Mouse (Mus musculus): Measurements from ENCODE around the gene Gm45021. TPM values are rescaled to one million over a fixed set of nuclear protein-coding genes. Genes with fewer than 3 reads are reported as not detected.

The Gm45021 gene
- polyA plus RNA-seq, 1 experiment from 2014 or later: not detected

DNA sequence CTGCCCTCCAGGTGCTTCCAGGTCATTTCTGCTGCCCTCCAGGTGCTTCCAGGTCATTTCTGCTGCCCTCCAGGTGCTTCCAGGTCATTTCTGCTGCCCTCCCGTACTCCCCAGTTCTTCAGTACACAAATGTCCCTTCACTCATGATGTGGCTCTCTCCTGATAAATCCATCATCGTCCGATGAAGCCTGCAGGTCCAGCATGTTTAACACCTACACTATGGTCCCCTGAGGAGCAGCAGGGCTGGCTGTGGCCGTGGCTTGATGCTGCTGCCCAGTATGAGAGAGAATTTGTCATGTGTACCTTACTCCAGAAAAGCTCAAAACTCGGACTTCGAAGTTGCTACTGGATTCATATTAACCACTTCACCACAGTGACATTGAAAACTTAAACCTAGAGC is 52.0 kb downstream of the Gm45021 start:
- CTCF ChIA-PET: interaction anchor here (2.3 kb wide), 1 partner anchor 59 kb away, joined by 13 read pairs; no protein-coding TSS in a partner anchor
- POLR2A ChIA-PET: no interaction called here
- no peaks in the 10 kb centered on the region for H3K27me3 ChIP-seq
- no peak for TF ChIP-seq CTCF (IDR thresholded peaks at IDR 0.05)
- no peak for DNase-seq (ENCODE audit: low read depth, low spot score)
- ATAC-seq: no peak
- in situ Hi-C loops (cut with MboI; ENCODE audit: low pct_unique_long_range_greater_than_20kb): loop anchor here (5.0 kb wide), 2 partner anchors 59 to 464 kb away; no protein-coding TSS in a partner anchor

DNA sequence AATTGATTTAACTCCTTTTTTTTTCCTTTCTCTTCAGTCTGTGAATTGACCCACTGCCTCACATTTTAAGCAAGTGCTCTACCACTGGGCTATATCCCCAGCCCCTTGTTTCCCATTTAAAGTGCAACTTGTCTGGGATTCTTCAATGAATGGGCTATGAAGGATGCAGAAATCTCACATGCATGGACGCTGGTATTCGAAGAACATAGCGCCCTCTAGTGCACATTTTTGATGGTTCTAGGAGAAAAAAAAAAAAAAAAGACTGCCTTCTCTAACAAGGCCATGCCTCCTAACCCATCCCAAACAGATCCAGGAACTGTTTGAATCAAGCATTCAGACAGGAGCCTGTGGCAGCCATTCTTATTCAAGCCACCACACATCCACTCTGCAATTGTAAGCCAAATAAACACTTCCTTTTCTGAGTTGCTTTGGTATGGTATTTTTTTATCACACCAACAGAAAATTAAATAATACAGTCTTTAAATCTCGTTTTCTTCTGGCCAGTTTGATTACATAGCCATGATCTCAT is 53.4 kb downstream of the Gm45021 start:
- ChIA-PET CTCF (interaction anchor here (0.9 to 2.3 kb wide), 3 partner anchors 60 to 212 kb away, joined by 3 to 13 read pairs (median 5); no protein-coding TSS in a partner anchor), POLR2A (interaction anchor here (0.6 kb wide), 1 partner anchor 86 kb away, joined by 3 read pairs; no protein-coding TSS in a partner anchor)
- peak; percentile 70 for TF ChIP-seq CTCF (IDR thresholded peaks at IDR 0.05)
- in situ Hi-C loops (cut with MboI; ENCODE audit: low pct_unique_long_range_greater_than_20kb): loop anchor here (5.0 kb wide), 2 partner anchors 61 to 466 kb away; no protein-coding TSS in a partner anchor
- no peak for ATAC-seq
- DNase-seq (ENCODE audit: low read depth, low spot score): no peak
- H3K27me3 ChIP-seq: no peaks in the 10 kb centered on the region

DNA sequence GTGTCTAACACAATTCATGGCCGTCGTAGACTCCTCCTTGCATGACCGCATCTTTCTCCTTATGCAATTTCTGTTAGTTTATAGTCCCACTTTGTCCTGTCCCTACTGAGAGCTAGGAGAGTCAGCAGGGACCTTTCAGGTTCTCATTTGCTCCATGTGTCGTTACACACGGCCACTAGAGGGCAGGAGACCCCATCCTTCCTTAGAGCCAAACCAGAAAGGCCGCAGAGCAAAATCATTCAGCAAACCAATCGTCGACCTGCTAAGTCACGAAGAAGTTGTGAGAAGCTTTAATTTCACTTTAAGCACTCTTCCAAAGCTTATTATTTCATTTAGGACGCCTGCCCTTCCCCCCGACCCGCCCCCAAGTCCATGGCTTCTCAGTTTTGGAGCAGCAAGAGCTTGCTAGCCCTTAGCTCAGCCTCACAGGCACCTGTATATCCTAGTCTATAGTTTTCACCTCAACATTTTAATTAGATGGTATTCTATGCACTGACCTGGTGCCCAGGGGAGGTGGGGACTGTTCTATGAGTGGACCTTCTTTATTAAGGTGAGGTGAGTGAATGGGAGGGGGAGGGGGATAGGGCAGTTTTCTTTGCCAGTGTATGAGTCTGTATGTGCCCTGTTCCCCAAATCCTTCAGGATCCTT is 56.4 kb downstream of the Gm45021 start:
- in situ Hi-C loops (cut with MboI; ENCODE audit: low pct_unique_long_range_greater_than_20kb): loop anchor here (5.0 kb wide), 3 partner anchors 127 to 317 kb away; partner anchors contain the start of gene Gimap3
- no peaks in the 10 kb centered on the region for H3K27me3 ChIP-seq
- CTCF ChIA-PET: interaction anchor here (0.7 to 5.6 kb wide), 34 partner anchors 12 to 468 kb away, joined by 3 to 66 read pairs (median 4); partner anchors contain the start of genes Gimap3, Gimap4, Gimap5 and Gm44965
- no peak for DNase-seq (ENCODE audit: low read depth, low spot score)
- ATAC-seq: peak; percentile 45
- POLR2A ChIA-PET: interaction anchor here (1.3 kb wide), 1 partner anchor 196 kb away, joined by 4 read pairs; the partner anchor contains the start of gene Tmem176b
- TF ChIP-seq CTCF (IDR thresholded peaks at IDR 0.05): peak; percentile 92

DNA sequence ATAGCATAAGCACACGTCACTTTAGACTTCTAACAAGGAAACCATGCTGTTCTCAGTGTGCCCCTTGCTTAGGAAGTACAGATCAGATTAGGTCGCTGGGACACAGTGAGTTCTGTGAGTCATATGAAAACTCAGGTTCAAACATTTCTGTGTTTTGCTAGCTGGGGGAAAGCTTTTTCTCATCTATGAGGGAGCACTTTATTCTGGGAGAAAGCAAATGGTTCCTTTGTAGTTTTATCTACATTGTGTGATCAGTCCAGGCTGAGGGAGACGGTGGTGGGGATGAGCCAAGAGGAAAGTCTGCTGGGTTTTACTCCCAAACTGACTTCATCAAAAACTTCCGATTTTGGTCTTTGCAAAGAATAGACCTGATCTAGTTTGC is 56.9 kb downstream of the Gm45021 start:
- POLR2A ChIA-PET: interaction anchor here (1.3 kb wide), 1 partner anchor 196 kb away, joined by 4 read pairs; the partner anchor contains the start of gene Tmem176b
- in situ Hi-C loops (cut with MboI; ENCODE audit: low pct_unique_long_range_greater_than_20kb): loop anchor here (5.0 kb wide), 3 partner anchors 126 to 316 kb away; partner anchors contain the start of gene Gimap3
- CTCF ChIA-PET: interaction anchor here (0.8 to 5.6 kb wide), 41 partner anchors 11 to 317 kb away, joined by 3 to 66 read pairs (median 4); partner anchors contain the start of genes Gimap3, Gimap4, Gimap5 and Gm44965
- no peaks in the 10 kb centered on the region for H3K27me3 ChIP-seq
- no peak for TF ChIP-seq CTCF (IDR thresholded peaks at IDR 0.05)
- DNase-seq (ENCODE audit: low read depth, low spot score) (no peak), ATAC-seq (no peak)

DNA sequence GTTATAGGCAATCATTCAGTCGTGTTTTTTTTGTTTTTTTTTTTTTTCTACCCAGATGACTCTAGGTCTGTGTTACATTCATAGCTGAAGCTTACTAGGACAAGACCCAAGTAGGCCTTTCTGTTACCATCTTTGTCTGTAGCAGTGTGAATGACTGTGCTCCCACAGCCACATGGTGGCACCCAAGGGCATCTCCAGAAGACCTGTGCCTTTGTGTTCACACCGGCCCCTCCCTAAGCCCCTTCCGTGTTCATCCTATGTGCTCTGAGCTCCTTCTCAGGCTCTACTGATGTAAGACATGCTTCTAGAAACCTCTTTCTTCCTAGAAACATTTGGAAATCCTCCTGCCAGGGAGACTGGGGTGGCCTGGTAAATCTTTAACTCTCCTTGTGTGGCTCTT is 57.6 kb downstream of the Gm45021 start, which contains the start of gene Gimap8:
Gene Gimap8 (plus strand): TSS at position 240 of the 400 bp plus-strand sequence.
- H3K27me3 ChIP-seq: no peaks in the 10 kb centered on the region
- no peak for DNase-seq (ENCODE audit: low read depth, low spot score)

DNA sequence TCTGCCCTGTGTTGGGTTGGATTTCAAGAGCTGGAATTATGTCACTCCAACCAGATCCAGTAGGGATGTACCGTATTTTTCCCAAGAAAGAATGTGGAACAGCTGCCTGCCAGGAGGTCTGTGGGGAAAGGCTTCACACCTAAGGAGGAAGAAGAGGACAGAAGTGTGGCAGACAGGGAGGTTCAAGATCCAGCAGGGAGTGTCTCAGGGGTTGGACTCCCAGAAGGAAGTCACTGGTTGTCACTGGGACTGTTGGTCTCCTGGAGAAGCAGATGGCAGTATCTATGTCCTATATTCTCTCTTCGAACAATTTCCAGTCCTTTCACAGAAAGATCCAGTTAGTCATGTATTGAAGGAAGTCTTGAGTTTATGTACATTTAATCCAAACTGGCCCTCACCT is 58.2 kb downstream of the Gm45021 start:
- H3K27me3 ChIP-seq: no peaks in the 10 kb centered on the region
- POLR2A ChIA-PET: interaction anchor here (1.0 kb wide), 1 partner anchor 78 kb away, joined by 4 read pairs; no protein-coding TSS in a partner anchor
- ATAC-seq: no peak
- DNase-seq (ENCODE audit: low read depth, low spot score): no peak
- TF ChIP-seq CTCF (IDR thresholded peaks at IDR 0.05): no peak
- in situ Hi-C loops (cut with MboI; ENCODE audit: low pct_unique_long_range_greater_than_20kb): loop anchor here (5.0 kb wide), 3 partner anchors 125 to 315 kb away; partner anchors contain the start of gene Gimap3
- CTCF ChIA-PET: interaction anchor here (0.7 to 5.6 kb wide), 21 partner anchors 18 to 335 kb away, joined by 3 to 66 read pairs (median 4); partner anchors contain the start of genes Gimap3, Gm44965, Repin1 and Tmem176b

More for the DNA sequence above, 57.6 kb downstream of the Gm45021 start, which contains the start of gene Gimap8:
- in situ Hi-C loops (cut with MboI; ENCODE audit: low pct_unique_long_range_greater_than_20kb): loop anchor here (5.0 kb wide), 3 partner anchors 125 to 315 kb away; partner anchors contain the start of gene Gimap3
- CTCF ChIA-PET: interaction anchor here (0.7 to 5.6 kb wide), 30 partner anchors 18 to 336 kb away, joined by 3 to 66 read pairs (median 4); partner anchors contain the start of genes Gimap3, Gimap4, Gm44965 and Repin1
- peak; percentile 36 for ATAC-seq
- TF ChIP-seq CTCF (IDR thresholded peaks at IDR 0.05): peak; percentile 77
- POLR2A ChIA-PET: interaction anchor here (0.6 to 1.0 kb wide), 2 partner anchors 33 to 78 kb away, joined by 4 read pairs; no protein-coding TSS in a partner anchor

DNA sequence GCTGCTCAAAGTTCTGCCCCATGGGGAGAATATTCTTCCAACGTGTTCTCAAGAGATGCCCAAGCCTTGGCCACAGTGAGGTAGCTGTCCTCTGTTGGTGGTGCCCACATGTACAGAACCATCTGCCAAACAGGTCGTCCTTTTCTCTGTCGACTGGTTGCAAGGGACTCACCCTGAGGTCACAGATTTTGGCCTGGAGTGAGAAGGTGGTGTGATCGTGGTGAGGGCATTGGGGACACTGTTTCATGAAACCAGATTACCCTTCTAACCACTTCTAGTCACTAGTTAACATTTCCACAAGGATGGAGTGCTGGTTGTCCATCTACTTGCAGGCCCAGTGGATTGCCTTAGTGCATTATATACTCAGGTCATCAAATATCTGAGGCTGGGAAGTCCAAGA is 59.4 kb downstream of the Gm45021 start:
- in situ Hi-C loops (cut with MboI; ENCODE audit: low pct_unique_long_range_greater_than_20kb): loop anchor here (5.0 kb wide), 3 partner anchors 124 to 314 kb away; partner anchors contain the start of gene Gimap3
- no peak for DNase-seq (ENCODE audit: low read depth, low spot score)
- TF ChIP-seq CTCF (IDR thresholded peaks at IDR 0.05): no peak
- ATAC-seq: no peak
- POLR2A ChIA-PET: no interaction called here
- H3K27me3 ChIP-seq: no peaks in the 10 kb centered on the region
- CTCF ChIA-PET: interaction anchor here (5.6 kb wide), 1 partner anchor 124 kb away, joined by 66 read pairs; the partner anchor contains the start of gene Gimap3

DNA sequence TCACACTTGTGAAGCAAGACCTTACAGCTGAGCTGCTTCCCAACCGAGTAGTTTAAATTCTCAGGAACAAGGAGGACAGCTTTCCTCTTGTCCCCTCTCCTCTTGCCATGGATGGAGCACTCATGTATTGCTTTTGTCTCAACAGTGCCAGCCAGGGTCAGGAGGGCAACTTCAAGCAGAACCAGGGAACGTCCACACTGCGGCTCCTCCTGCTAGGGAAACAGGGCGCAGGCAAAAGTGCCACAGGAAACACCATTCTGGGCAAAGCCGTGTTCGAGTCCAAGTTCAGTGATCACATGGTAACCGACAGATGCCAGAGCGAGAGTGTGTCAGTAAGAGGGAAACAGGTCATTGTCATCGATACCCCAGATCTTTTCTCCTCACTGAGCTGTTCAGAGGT is 60.6 kb downstream of the Gm45021 start:
- ChIA-PET POLR2A (no interaction called here), CTCF (interaction anchor here (1.0 to 1.1 kb wide), 3 partner anchors 13 to 117 kb away, joined by 3 to 5 read pairs (median 3); no protein-coding TSS in a partner anchor)
- no peaks in the 10 kb centered on the region for H3K27me3 ChIP-seq
- DNase-seq (ENCODE audit: low read depth, low spot score) (no peak), ATAC-seq (no peak)
- in situ Hi-C loops (cut with MboI; ENCODE audit: low pct_unique_long_range_greater_than_20kb): no loop called here
- TF ChIP-seq CTCF (IDR thresholded peaks at IDR 0.05): no peak

DNA sequence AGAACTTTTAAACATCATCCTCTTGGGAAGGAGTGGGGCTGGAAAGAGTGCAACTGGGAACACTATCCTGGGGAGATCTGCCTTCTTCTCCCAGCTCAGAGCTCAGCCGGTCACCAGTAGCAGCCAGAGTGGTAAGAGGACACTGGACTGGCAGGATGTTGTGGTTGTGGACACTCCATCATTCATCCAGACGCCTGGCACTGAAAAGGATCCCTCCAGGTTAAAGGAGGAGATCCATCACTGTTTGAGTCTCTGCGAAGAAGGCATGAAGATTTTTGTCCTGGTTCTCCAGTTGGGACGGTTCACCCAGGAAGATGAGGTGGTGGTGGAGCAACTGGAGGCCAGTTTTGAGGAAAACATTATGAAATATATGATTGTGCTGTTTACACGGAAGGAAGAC is 69.3 kb downstream of the Gm45021 start:
- ChIA-PET CTCF (no interaction called here), POLR2A (interaction anchor here (0.6 kb wide), 1 partner anchor 113 kb away, joined by 3 read pairs; no protein-coding TSS in a partner anchor)
- DNase-seq (ENCODE audit: low read depth, low spot score) (no peak), ATAC-seq (no peak)
- TF ChIP-seq CTCF (IDR thresholded peaks at IDR 0.05): no peak
- in situ Hi-C loops (cut with MboI; ENCODE audit: low pct_unique_long_range_greater_than_20kb): no loop called here
- H3K27me3 ChIP-seq: no peaks in the 10 kb centered on the region

Other genes starting within 250 kb of the Gm45021 start
- 36.0 TPM for gene Krba1, start 194.0 kb upstream of the Gm45021 start, polyA plus RNA-seq (2021)
- 30.7 TPM for gene Zfp467, start 143.8 kb upstream of the Gm45021 start, polyA plus RNA-seq (2021)
- gene Sspo, start 141.4 kb upstream of the Gm45021 start, polyA plus RNA-seq (2021): 0.05 TPM
- gene Atp6v0e2, start 52.0 kb upstream of the Gm45021 start, polyA plus RNA-seq (2021): 97.0 TPM
- 21.5 TPM for gene Lrrc61, start 34.8 kb upstream of the Gm45021 start, polyA plus RNA-seq (2021)
- gene Rarres2, start 16.8 kb upstream of the Gm45021 start, polyA plus RNA-seq (2021): 0.22 TPM
- gene Repin1, start 4.3 kb downstream of the Gm45021 start, polyA plus RNA-seq (2021): 44.2 TPM
- gene Gm44965, start 4.3 kb downstream of the Gm45021 start, polyA plus RNA-seq (2021): 0.62 TPM
- 8.7 TPM for gene Zfp775, start 12.5 kb downstream of the Gm45021 start, polyA plus RNA-seq (2021)
- 25.6 TPM for gene AI854703, start 37.2 kb downstream of the Gm45021 start, polyA plus RNA-seq (2021)
- gene Gimap8, start 57.6 kb downstream of the Gm45021 start, polyA plus RNA-seq (2021): 7.3 TPM
- 20.6 TPM for gene Gimap9, start 86.5 kb downstream of the Gm45021 start, polyA plus RNA-seq (2021)
- gene Gimap4, start 94.9 kb downstream of the Gm45021 start, polyA plus RNA-seq (2021): 0.73 TPM
- gene Gimap6, start 118.6 kb downstream of the Gm45021 start, polyA plus RNA-seq (2021): not detected
- gene Gm28053, start 129.0 kb downstream of the Gm45021 start, polyA plus RNA-seq (2021): not detected
- gene Gimap7, start 129.0 kb downstream of the Gm45021 start, polyA plus RNA-seq (2021): not detected
- 0.04 TPM for gene Gimap1, start 149.4 kb downstream of the Gm45021 start, polyA plus RNA-seq (2021)
- not detected for gene Gimap5, start 156.6 kb downstream of the Gm45021 start, polyA plus RNA-seq (2021)
- gene Gimap3, start 181.2 kb downstream of the Gm45021 start, polyA plus RNA-seq (2021): not detected

All from Patski (cell line).